Mouse (Mus musculus): Measurements from ENCODE around the gene Serpina1d. TPM values are rescaled to one million over a fixed set of nuclear protein-coding genes. Genes with fewer than 3 reads are reported as not detected.

Serpina1d gene
- polyA plus RNA-seq, 1 experiment from 2014 or later, result not detected

Other genes with a start within 250 kb of the Serpina1d start
- 0.19 and 0.26 TPM in 2 replicates for gene Ppp4r4, start 241.3 kb downstream of the Serpina1d start, polyA plus RNA-seq (2014; fragmentation: Nextera tagmentation; extraction: Ambion mirVana)
- gene Serpina10, start 142.1 kb downstream of the Serpina1d start, polyA plus RNA-seq (2014; fragmentation: Nextera tagmentation; extraction: Ambion mirVana), result not detected in 2 replicates
- gene Serpina6, start 116.4 kb downstream of the Serpina1d start, polyA plus RNA-seq (2014; fragmentation: Nextera tagmentation; extraction: Ambion mirVana), result 0.22 and 0.44 TPM in 2 replicates
- gene Serpina16, start 97.5 kb downstream of the Serpina1d start, polyA plus RNA-seq (2014; fragmentation: Nextera tagmentation; extraction: Ambion mirVana), result not detected in 2 replicates
- not detected in 2 replicates for gene Serpina1f, start 78.1 kb downstream of the Serpina1d start, polyA plus RNA-seq (2014; fragmentation: Nextera tagmentation; extraction: Ambion mirVana)
- gene Serpina1b, start 56.8 kb upstream of the Serpina1d start, polyA plus RNA-seq (2014; fragmentation: Nextera tagmentation; extraction: Ambion mirVana), result 0.28 TPM in 1 of 2 replicates, not detected in the other
- 0.20 and 0.23 TPM in 2 replicates for gene Serpina1a, start 90.0 kb upstream of the Serpina1d start, polyA plus RNA-seq (2014; fragmentation: Nextera tagmentation; extraction: Ambion mirVana)
- gene Serpina1c, start 131.3 kb upstream of the Serpina1d start, polyA plus RNA-seq (2014; fragmentation: Nextera tagmentation; extraction: Ambion mirVana), result not detected in 2 replicates
- gene Serpina1e, start 185.4 kb upstream of the Serpina1d start, polyA plus RNA-seq (2014; fragmentation: Nextera tagmentation; extraction: Ambion mirVana), result not detected in 2 replicates
- not detected in 2 replicates for gene Serpina11, start 216.4 kb upstream of the Serpina1d start, polyA plus RNA-seq (2014; fragmentation: Nextera tagmentation; extraction: Ambion mirVana)
- gene Serpina9, start 240.2 kb upstream of the Serpina1d start, polyA plus RNA-seq (2014; fragmentation: Nextera tagmentation; extraction: Ambion mirVana), result 0.27 and 0.36 TPM in 2 replicates